Mouse (Mus musculus) left cerebral cortex, postnatal 14 days (tissue): ENCODE measurements at regions not wholly inside any gene's neighbourhood (a gene's known extent, or its start where the extent isn't known, plus 50 kb on each side); places are given as distances from the start of the nearest gene placed in this dataset.
A peak's percentile ranks its signal among the peaks of the same experiment; 100 is the strongest.

Source experiments
- DNase-seq, 2 experiments: peaks; one replicate each; pipeline ENCODE4 v3.0.0; 2021 to 2022; ENCODE audit warnings: low spot score in 2 of 2, mixed read lengths in 1 of 2
- intact Hi-C: fragments of 180-260 bp; cut with DNase I; formaldehyde crosslinking; loops from one replicate; pipeline ENCODE4 v1.15.1; 2025

DNA sequence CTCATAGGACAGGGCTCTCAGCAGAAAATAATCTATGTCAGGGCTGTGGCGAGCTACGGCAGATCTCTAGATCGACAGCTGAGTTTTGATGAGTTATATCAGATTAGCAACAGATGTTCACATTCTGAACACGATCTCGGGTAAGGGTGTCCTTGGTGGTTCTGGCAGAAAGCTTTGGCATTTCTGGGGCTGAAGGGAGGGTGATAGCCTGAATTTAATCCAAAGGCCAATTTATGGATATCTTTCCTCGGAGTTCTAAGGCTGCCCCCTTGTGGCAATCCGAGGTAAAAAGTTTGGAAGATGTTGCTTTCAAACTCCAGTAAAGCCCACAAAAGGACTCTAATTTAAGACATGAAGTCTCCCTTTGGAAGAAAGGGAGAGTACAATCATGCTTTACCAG, 101.3 kb upstream of the Luzp2 start:
- intact Hi-C loops, result no loop called here
- DNase-seq, result peak; percentile 64 to 77

DNA sequence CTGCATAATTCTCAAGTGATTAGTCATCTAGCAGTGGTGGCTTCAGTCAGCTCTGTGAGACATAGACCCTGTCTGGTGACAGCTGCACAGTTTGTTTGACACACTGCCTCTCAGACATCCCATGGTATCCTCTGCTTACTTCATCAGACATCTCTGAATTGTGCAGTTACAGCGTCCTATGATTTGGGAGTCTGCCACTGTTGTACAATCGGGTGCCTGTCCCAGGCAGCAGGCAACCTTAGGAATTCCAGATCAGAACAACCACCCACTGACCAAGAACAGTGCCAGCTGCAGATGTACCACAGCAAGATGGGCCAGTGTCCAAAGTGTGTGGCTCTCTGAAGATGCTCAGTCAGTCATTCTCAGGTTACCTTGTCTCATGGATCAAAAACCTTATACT, 100.4 kb upstream of the Luzp2 start:
- peak; percentile 5 to 17 for DNase-seq
- intact Hi-C loops, result no loop called here

DNA sequence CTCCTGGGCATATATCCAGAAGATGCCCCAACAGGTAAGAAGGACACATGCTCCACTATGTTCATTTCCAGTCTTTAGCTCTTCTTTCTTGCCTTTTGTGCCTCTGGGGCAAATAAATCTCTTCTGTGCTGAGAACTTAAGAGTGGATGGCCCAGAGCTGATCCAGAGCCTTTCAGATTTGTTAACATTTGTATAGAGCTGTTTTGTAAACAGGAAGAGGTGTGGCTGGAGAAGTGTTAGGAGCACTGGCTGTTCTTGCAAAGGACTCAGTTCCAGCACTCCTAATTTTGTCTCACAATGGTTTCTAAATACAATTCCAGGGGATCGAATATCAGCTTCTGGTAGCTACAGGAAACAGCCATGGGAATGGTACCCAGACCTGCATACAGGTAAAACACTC, 68.0 kb upstream of the Luzp2 start:
- no peak for DNase-seq
- intact Hi-C loops, result no loop called here

- no peak for DNase-seq
- intact Hi-C loops, result no loop called here
These were observed 66.6 kb upstream of the Luzp2 start for GRCm38 (mm10) chr7:54768683-54769082.

- intact Hi-C loops, result no loop called here
- DNase-seq, result no peak
These were observed 53.3 kb upstream of the Luzp2 start for GRCm38 (mm10) chr7:54781939-54782520.

DNA sequence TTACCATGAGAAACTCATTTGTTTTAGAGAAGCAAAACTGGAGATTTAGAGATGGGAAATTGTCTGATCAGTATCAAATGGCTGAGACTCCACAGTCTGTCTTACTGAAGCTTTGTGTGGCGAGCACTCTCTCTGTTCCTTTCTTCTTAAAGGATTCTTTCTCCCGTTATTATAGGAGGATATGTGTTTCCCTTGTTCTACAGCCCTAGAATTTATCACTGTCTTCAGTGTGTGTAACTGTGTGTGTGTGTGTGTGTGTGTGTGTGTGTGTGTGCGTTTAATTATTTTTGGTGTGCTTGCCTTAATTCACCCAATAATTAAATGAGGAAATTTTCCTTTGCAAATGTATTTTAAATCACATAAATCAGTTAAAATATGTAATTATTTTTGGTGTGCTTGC, 52.7 kb upstream of the Luzp2 start:
- no peak for DNase-seq
- intact Hi-C loops, result no loop called here

- intact Hi-C loops, result no loop called here
- no peak for DNase-seq
These were observed 51.5 kb upstream of the Luzp2 start for GRCm38 (mm10) chr7:54783550-54784529.
